Mouse (Mus musculus): ENCODE measurements around the gene Pm20d1. TPM values are rescaled to one million over a fixed set of nuclear protein-coding genes. Genes with fewer than 3 reads are reported as not detected.

Pm20d1 gene
- polyA plus RNA-seq, 1 experiment from 2014 or later = 0.58 TPM

Other genes starting within 250 kb of the Pm20d1 start
- gene Avpr1b, start 198.1 kb upstream of the Pm20d1 start, polyA plus RNA-seq (2016; fragmentation: Nextera tagmentation; extraction: Ambion mirVana) = not detected in 2 replicates
- gene Ctse, start 159.1 kb upstream of the Pm20d1 start, polyA plus RNA-seq (2016; fragmentation: Nextera tagmentation; extraction: Ambion mirVana) = 0.11 and 0.18 TPM in 2 replicates
- gene Rab7b, start 108.7 kb upstream of the Pm20d1 start, polyA plus RNA-seq (2016; fragmentation: Nextera tagmentation; extraction: Ambion mirVana) = 1.3 TPM in 2 replicates
- gene Slc26a9, start 53.4 kb upstream of the Pm20d1 start, polyA plus RNA-seq (2016; fragmentation: Nextera tagmentation; extraction: Ambion mirVana) = not detected in 2 replicates
- 11.3 and 11.4 TPM in 2 replicates for gene Slc41a1, start 30.1 kb downstream of the Pm20d1 start, polyA plus RNA-seq (2016; fragmentation: Nextera tagmentation; extraction: Ambion mirVana)
- 10.0 and 11.3 TPM in 2 replicates for gene Rab29, start 69.8 kb downstream of the Pm20d1 start, polyA plus RNA-seq (2016; fragmentation: Nextera tagmentation; extraction: Ambion mirVana)
- gene Nucks1, start 113.2 kb downstream of the Pm20d1 start, polyA plus RNA-seq (2016; fragmentation: Nextera tagmentation; extraction: Ambion mirVana) = 90.7 and 91.4 TPM in 2 replicates
- 8.2 and 11.1 TPM in 2 replicates for gene Slc45a3, start 165.6 kb downstream of the Pm20d1 start, polyA plus RNA-seq (2016; fragmentation: Nextera tagmentation; extraction: Ambion mirVana)
- gene Elk4, start 210.2 kb downstream of the Pm20d1 start, polyA plus RNA-seq (2016; fragmentation: Nextera tagmentation; extraction: Ambion mirVana) = 16.1 and 16.2 TPM in 2 replicates

Data from neural tube, embryonic 12.5 days (tissue).